Mouse (Mus musculus) intestine, embryonic 14.5 days (tissue): Measurements from ENCODE around the gene Rdh14. TPM values are rescaled to one million over a fixed set of nuclear protein-coding genes. Genes with fewer than 3 reads are reported as not detected.
A peak's percentile ranks its signal among the peaks of the same experiment; 100 is the strongest.

Source experiments
- ATAC-seq: fragments of 200-750 bp; cut with Nextera tagmentation; replicated peaks from 2 replicates; pipeline ENCODE4 v1.8.0; 2017; ENCODE audit warnings: low read depth, moderate number of reproducible peaks, moderate TSS enrichment, moderate library complexity; ENCODE audit not compliant: low FRiP score, low TSS enrichment
- DNase-seq: peaks from one replicate; pipeline ENCODE4 v3.0.0-alpha.2; 2018; ENCODE audit warnings: low spot score
- H3K27ac ChIP-seq: fragments of 300-500 bp; sonication (generic); 2 replicates; pipeline ENCODE4 v1.5.1; 2014; ENCODE audit warnings: low read depth, mild to moderate bottlenecking, control low read depth
- H3K27me3 ChIP-seq: fragments of 300-500 bp; sonication (generic); replicated peaks from 2 replicates; pipeline ENCODE4 v1.6.1; 2014; ENCODE audit warnings: low read length, control low read depth; ENCODE audit not compliant: control insufficient read depth, insufficient read depth
- H3K36me3 ChIP-seq: fragments of 300-500 bp; sonication (generic); 2 replicates; pipeline ENCODE4 v1.6.1; 2014; ENCODE audit warnings: low read length, control low read depth; ENCODE audit not compliant: control insufficient read depth, insufficient read depth
- H3K4me1 ChIP-seq: fragments of 300-500 bp; sonication (generic); replicated peaks from 2 replicates; pipeline ENCODE4 v1.6.1; 2014; ENCODE audit warnings: low read length, control low read depth, mixed read lengths; ENCODE audit not compliant: control insufficient read depth, insufficient read depth
- H3K4me2 ChIP-seq: fragments of 300-500 bp; sonication (generic); 2 replicates; pipeline ENCODE4 v1.6.1; 2014; ENCODE audit warnings: low read length
- H3K4me3 ChIP-seq: fragments of 300-500 bp; sonication (generic); 2 replicates; pipeline ENCODE4 v1.5.1; 2014; ENCODE audit warnings: low read depth, low read length, control low read depth, mixed read lengths
- H3K9ac ChIP-seq: fragments of 300-500 bp; sonication (generic); 2 replicates; pipeline ENCODE4 v1.6.1; 2014; ENCODE audit warnings: mild to moderate bottlenecking, low read length
- H3K9me3 ChIP-seq: fragments of 300-500 bp; sonication (generic); 2 replicates; pipeline ENCODE4 v1.6.1; 2016; ENCODE audit warnings: low read length, control low read depth; ENCODE audit not compliant: control insufficient read depth
- WGBS: fragments of 180-500 bp; shearing (Covaris S2); extraction: QIAGEN DNeasy Blood & Tissue Kit; methylation state at CpG from one replicate; pipeline ENCODE4 v1.1.7; 2014; 5-methylcytosine and 5-hydroxymethylcytosine counted together
- polyA plus RNA-seq: library from polyadenylated mRNA; unstranded; fragments of >200 nt; fragmentation: Nextera tagmentation; extraction: Ambion mirVana; gene quantifications from 2 replicates; pipeline ENCODE4 v1.2.1, GENCODE M21; 2014

Rdh14 gene
- polyA plus RNA-seq, 1 experiment from 2014 or later: 38.7 TPM

DNA sequence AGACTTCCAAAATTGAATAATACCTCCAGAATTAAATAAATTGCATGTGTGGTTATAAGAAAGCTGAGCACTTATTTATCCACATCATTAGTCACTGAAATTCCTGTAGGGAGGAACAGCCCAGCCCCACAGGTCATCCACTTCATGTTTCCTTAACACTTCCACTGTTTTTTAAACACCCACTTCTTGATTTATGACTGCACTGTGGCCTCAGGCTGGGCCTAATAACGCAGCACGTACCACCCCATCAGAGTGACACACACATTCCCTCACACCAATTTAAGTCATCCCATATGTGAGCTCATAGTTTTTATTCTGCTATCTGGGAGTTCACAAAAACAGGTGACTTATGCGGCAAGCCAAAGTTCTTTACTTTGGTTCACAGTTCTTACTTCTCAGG is 31.8 kb downstream of the Rdh14 start:
- Histone ChIP-seq H3K27ac (no peak overlapping the region), H3K4me2 (no peak overlapping the region), H3K27me3 (no peaks in the 10 kb centered on the region), H3K9ac (no peak overlapping the region), H3K36me3 (no peaks in the 10 kb centered on the region), H3K9me3 (no peaks in the 10 kb centered on the region), H3K4me3 (no peak overlapping the region), H3K4me1 (no peaks in the 10 kb centered on the region)
- 35% methylated on average over 3 of the region's 3 CpGs for WGBS
- ATAC-seq: no peak
- DNase-seq: no peak

- no peak overlapping the region for H3K4me2 ChIP-seq
- H3K9me3 ChIP-seq: no peaks in the 10 kb centered on the region
- H3K4me3 ChIP-seq: no peak overlapping the region
- H3K27ac ChIP-seq: no peak overlapping the region
- H3K4me1 ChIP-seq: no peaks in the 10 kb centered on the region
- 55% methylated on average over 9 of the region's 9 CpGs for WGBS
- no peaks in the 10 kb centered on the region for H3K27me3 ChIP-seq
- no peak overlapping the region for H3K9ac ChIP-seq
- H3K36me3 ChIP-seq: no peaks in the 10 kb centered on the region
- no peak for ATAC-seq
- DNase-seq: no peak
Measured at GRCm38 (mm10) chr12:10425982-10426863, 35.7 kb downstream of the Rdh14 start.

- DNase-seq: no peak
- WGBS: 69% methylated on average over 1 of the region's 1 CpGs
- H3K4me3 ChIP-seq: no peak overlapping the region
- no peaks in the 10 kb centered on the region for H3K36me3 ChIP-seq
- no peaks in the 10 kb centered on the region for H3K27me3 ChIP-seq
- H3K9me3 ChIP-seq: no peaks in the 10 kb centered on the region
- H3K9ac ChIP-seq: no peak overlapping the region
- no peak overlapping the region for H3K27ac ChIP-seq
- H3K4me2 ChIP-seq: no peak overlapping the region
- no peaks in the 10 kb centered on the region for H3K4me1 ChIP-seq
- no peak for ATAC-seq
Measured at GRCm38 (mm10) chr12:10430999-10431398, 40.4 kb downstream of the Rdh14 start.

DNA sequence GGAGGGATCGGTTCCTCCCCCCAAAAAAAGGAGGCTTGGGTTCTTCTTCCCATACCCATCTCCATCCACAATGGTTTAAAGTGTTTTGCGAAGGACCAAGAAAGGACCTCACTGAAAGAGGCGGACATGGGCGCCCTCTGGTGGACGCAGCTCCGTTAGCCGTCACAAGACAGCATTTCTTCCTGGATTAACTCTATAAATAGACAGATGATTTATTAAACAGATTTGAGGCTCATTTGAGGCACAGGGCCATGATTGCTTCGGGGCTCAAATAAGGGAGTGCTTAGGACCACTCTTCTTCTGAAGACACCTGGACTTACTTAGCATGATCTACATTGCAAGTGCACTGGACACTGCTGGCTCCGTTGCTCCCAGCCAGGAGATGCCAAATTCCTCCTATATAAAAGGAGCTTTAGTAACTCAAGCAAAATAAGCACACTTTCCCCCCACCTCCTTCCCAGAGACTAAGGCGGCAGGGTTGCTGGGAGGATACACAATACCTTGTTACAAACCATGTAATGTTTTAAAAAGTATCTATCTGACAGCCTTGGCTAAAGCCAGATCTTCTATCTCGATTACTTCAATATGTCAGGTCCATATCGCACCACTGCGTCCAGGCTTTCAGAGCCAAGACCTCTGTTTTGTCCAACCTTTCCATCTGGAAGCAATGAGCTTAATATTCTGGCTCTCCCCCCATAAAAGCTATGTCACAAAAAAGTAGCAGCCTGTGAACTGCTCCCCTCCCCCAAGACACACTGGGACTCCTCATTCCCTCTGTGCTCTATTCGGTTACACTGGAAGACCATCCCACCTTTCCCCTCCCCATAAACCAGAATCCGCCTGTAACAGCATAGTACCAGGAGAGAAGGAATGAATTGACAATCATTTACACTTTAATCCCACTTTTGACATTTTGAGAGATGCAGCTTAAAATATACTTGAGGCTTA is 47.8 kb downstream of the Rdh14 start:
- no peak overlapping the region for H3K4me3 ChIP-seq
- H3K9me3 ChIP-seq: no peaks in the 10 kb centered on the region
- H3K9ac ChIP-seq: no peak overlapping the region
- H3K36me3 ChIP-seq: no peaks in the 10 kb centered on the region
- WGBS: 28% methylated on average over 15 of the region's 15 CpGs
- H3K4me2 ChIP-seq: no peak overlapping the region
- peaks cover 3% of the 10 kb centered on the region; the same call in 1 of the 2 replicates for H3K4me1 ChIP-seq
- H3K27ac ChIP-seq: no peak overlapping the region
- ATAC-seq (0 out of 2 replicates have a peak, but pooled peaks have one; percentile 47), DNase-seq (peak; percentile 94)
- H3K27me3 ChIP-seq: no peaks in the 10 kb centered on the region

DNA sequence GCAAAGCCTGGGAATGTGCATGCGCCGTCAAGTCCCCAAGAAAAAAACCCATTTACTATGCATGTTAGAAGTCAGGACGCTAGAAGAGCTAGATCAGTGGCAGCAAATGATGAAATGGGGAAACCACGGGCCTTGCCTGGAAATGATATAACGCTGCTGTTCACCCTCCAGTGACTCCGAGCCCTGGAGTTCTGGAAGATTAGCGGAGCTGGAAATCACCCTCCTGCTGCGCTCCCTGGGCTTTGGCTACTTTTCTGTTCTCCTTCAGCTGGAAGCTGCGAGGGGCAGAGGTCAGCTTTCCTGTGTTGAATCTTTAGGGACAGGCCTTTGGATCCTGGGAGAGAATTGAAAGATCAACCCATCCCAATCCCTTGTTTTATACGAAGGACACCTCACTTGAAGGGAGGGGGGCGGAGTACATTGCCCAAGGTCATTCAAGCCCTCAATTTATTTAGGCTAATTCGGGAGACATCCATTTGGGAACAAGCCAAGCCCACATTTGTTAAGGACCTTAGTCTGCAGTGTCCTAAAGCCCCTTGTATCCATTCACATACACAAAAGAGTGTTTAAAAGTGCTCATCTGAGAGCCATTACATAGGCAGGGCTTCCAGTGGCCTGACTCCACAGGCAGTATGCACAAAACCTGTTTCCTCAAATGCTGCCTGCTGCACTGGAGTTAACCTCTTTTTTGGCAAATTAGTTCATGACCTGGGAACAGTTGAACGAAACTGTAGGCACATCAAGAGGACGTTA is 49.1 kb downstream of the Rdh14 start:
- Histone ChIP-seq H3K9ac (no peak overlapping the region), H3K36me3 (no peaks in the 10 kb centered on the region), H3K9me3 (no peaks in the 10 kb centered on the region), H3K4me2 (no peak overlapping the region), H3K27me3 (no peaks in the 10 kb centered on the region), H3K27ac (peak overlapping the region; percentile 34; the same call in 1 of the 2 replicates), H3K4me3 (no peak overlapping the region), H3K4me1 (peaks cover 7% of the 10 kb centered on the region; the same call in 1 of the 2 replicates)
- ATAC-seq (0 out of 2 replicates have a peak, but pooled peaks have one; percentile 7), DNase-seq (no peak)
- 41% methylated on average over 14 of the region's 14 CpGs for WGBS

Other genes with a start within 250 kb of the Rdh14 start
- not detected in 2 replicates for gene Nt5c1b, start 20.8 kb upstream of the Rdh14 start, polyA plus RNA-seq